Mouse (Mus musculus): ENCODE measurements around the gene Hif3a. TPM values are rescaled to one million over a fixed set of nuclear protein-coding genes. Genes with fewer than 3 reads are reported as not detected.
A peak's percentile ranks its signal among the peaks of the same experiment; 100 is the strongest.

Hif3a gene
- total RNA-seq, 1 experiment: 2.3 TPM

DNA sequence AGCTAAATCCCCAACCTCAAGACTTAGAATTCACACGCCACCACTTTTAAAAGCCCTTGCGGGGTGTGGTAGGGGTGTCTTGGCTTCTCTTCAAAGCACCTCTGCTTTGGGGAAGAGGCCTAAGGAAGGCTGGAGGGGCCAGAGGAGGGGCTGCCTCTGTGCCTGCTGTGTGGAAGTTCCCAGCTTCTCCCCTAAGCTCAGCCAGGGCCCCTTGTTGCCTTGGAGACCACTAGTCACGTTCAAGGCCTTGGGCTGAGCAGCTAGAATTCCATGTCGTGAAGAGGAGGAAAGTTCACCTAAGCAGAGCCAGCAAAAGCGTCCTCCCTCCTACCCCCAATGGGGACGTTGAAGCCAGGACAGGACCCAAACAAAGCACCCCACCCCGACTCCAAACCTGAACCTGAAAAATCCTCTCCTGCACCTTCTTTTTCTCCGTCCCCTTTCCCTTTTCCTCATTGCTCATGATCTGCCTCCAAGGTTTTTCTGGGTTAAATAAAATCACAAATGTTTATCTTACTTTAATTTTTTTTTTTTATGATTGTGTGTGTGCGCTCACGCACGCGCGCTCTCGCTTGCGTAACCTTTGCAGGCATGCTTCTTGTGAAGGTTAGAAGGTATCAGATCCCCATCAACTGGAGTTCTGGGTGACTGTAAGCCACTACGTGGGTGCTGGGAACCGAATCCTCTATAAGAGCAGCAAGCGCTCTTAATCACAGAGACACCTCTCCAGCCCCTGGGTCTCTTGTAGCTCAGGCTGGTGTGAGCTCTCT lies 70.4 kb downstream of the Hif3a start:
- no peak overlapping the region for H3K4me3 ChIP-seq (ENCODE audit: insufficient read depth in 1 of 2, low read depth in 1 of 2, low read length in 2 of 2, poor library complexity in 1 of 2, severe bottlenecking in 1 of 2)
- no peak overlapping the region for H3K27ac ChIP-seq (ENCODE audit: insufficient read depth, low read depth, low read length, poor library complexity, severe bottlenecking)
- H3K9me3 ChIP-seq (ENCODE audit: control insufficient read depth, insufficient read depth, low read depth, low read length): no peaks in the 10 kb centered on the region
- in situ Hi-C loops (cut with MboI; ENCODE audit: low sequenced_read_pairs in 2 of 2, unreplicated experiment in 2 of 2): loop anchor here in 1 of 2 experiments (5.0 kb wide), 1 partner anchor 40 kb away; no protein-coding TSS in a partner anchor
- H3K9ac ChIP-seq (ENCODE audit: insufficient read depth, low read depth, low read length, poor library complexity, severe bottlenecking): no peak overlapping the region
- H3K4me1 ChIP-seq (ENCODE audit: control insufficient read depth in 2 of 2, insufficient read depth in 2 of 2, low read length in 2 of 2, poor library complexity in 1 of 2): peaks cover 1 to 14% of the 10 kb centered on the region in 2 experiments; a peak in 2 of 4 replicates
- no peak for DNase-seq (ENCODE audit: low read depth, low spot score)
- TF ChIP-seq ZNF384 (IDR thresholded peaks at IDR 0.05; ENCODE audit: low read depth, low read length) (no peak), HCFC1 (IDR thresholded peaks at IDR 0.05; ENCODE audit: borderline replicate concordance, insufficient read depth, low read length) (no peak), MAFK (IDR thresholded peaks at IDR 0.05; ENCODE audit: insufficient read depth, low read depth, low read length) (no peak), CHD2 (IDR thresholded peaks at IDR 0.05; ENCODE audit: low read depth, low read length) (no peak), ZC3H11A (IDR thresholded peaks at IDR 0.05; ENCODE audit: borderline replicate concordance, low read depth, low read length) (no peak)
- no peaks in the 10 kb centered on the region for H3K36me3 ChIP-seq (ENCODE audit: control insufficient read depth, insufficient read depth, low read length, poor library complexity, severe bottlenecking)

DNA sequence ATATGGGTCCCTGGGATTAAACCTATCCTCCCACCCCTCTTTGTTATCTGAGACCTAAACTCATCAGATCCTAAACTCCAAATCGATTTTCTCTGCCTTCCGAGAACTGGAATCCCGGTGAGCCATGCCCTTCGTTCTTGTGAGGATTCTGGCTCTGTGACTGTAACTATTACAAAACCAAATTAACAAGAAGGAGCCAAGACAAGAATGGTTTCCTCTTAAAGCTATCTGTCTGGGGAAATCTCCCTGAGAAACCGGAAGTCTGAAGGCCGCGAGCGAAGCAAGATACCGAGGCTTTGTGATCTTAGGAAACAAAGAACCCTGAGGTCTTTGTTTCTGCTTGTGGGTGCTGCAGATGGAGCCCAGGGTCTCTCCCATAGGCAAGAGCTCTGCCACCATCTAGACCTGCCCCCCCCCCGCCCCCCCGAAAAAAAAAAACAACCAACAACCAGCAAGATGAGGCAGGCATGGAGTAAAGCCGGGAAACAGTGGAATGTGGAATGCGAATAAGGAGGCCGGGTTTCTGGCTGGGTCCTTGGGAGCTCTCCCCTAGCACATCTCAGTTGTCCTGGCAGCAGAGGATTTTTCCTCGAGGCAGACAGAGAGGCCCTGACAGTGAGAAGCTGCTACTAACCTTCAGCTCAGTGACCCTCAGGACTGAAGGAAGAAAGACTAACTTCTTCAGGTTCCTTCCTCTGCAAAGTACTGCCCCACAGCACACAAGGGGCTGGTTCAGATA lies 72.1 kb downstream of the Hif3a start:
- peaks cover 1 to 14% of the 10 kb centered on the region in 2 experiments; a peak in 2 of 4 replicates for H3K4me1 ChIP-seq (ENCODE audit: control insufficient read depth in 2 of 2, insufficient read depth in 2 of 2, low read length in 2 of 2, poor library complexity in 1 of 2)
- H3K9ac ChIP-seq (ENCODE audit: insufficient read depth, low read depth, low read length, poor library complexity, severe bottlenecking): peak overlapping the region; percentile 11; the same call in 1 of the 2 replicates
- no peaks in the 10 kb centered on the region for H3K9me3 ChIP-seq (ENCODE audit: control insufficient read depth, insufficient read depth, low read depth, low read length)
- H3K36me3 ChIP-seq (ENCODE audit: control insufficient read depth, insufficient read depth, low read length, poor library complexity, severe bottlenecking): no peaks in the 10 kb centered on the region
- H3K27ac ChIP-seq (ENCODE audit: insufficient read depth, low read depth, low read length, poor library complexity, severe bottlenecking): no peak overlapping the region; the same call in 1 of the 2 replicates
- peak; percentile 27 for DNase-seq (ENCODE audit: low read depth, low spot score)
- H3K4me3 ChIP-seq (ENCODE audit: insufficient read depth in 1 of 2, low read depth in 1 of 2, low read length in 2 of 2, poor library complexity in 1 of 2, severe bottlenecking in 1 of 2): peak overlapping the region in 1 of 2 experiments; percentile 5; a peak in 2 of 4 replicates
- in situ Hi-C loops (cut with MboI; ENCODE audit: low sequenced_read_pairs in 2 of 2, unreplicated experiment in 2 of 2): loop anchor here in 1 of 2 experiments (5.0 kb wide), 1 partner anchor 38 kb away; no protein-coding TSS in a partner anchor
- no peak for TF ChIP-seq HCFC1 (IDR thresholded peaks at IDR 0.05; ENCODE audit: borderline replicate concordance, insufficient read depth, low read length)
- no peak for TF ChIP-seq MAFK (IDR thresholded peaks at IDR 0.05; ENCODE audit: insufficient read depth, low read depth, low read length)
- TF ChIP-seq ZNF384 (IDR thresholded peaks at IDR 0.05; ENCODE audit: low read depth, low read length): no peak
- no peak for TF ChIP-seq CHD2 (IDR thresholded peaks at IDR 0.05; ENCODE audit: low read depth, low read length)
- no peak for TF ChIP-seq ZC3H11A (IDR thresholded peaks at IDR 0.05; ENCODE audit: borderline replicate concordance, low read depth, low read length)

DNA sequence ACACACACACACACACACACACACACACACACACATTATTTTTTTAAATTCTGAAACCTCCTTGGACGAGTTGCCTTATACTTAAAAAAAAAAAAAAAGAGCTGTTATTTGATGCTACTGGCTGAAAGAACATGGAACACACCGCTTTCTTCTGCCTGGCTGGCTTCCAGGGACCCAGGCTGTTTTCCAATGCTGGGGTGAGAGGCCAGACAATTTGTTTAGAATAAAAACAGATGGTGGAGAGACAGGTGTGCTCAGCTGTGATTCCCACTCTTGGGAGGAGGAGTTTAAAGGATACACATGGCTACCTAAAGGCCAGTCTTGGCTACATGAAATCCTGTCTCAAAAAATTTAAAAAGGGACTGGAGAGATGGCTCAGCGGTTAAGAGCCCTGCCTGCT lies 73.8 kb downstream of the Hif3a start:
- Histone ChIP-seq H3K9ac (ENCODE audit: insufficient read depth, low read depth, low read length, poor library complexity, severe bottlenecking) (no peak overlapping the region), H3K9me3 (ENCODE audit: control insufficient read depth, insufficient read depth, low read depth, low read length) (no peaks in the 10 kb centered on the region), H3K36me3 (ENCODE audit: control insufficient read depth, insufficient read depth, low read length, poor library complexity, severe bottlenecking) (no peaks in the 10 kb centered on the region), H3K27ac (ENCODE audit: insufficient read depth, low read depth, low read length, poor library complexity, severe bottlenecking) (no peak overlapping the region), H3K4me1 (ENCODE audit: control insufficient read depth in 2 of 2, insufficient read depth in 2 of 2, low read length in 2 of 2, poor library complexity in 1 of 2) (peaks cover 1 to 9% of the 10 kb centered on the region in 2 experiments; a peak in 2 of 4 replicates), H3K4me3 (ENCODE audit: insufficient read depth in 1 of 2, low read depth in 1 of 2, low read length in 2 of 2, poor library complexity in 1 of 2, severe bottlenecking in 1 of 2) (no peak overlapping the region)
- DNase-seq (ENCODE audit: low read depth, low spot score): no peak
- TF ChIP-seq MAFK (IDR thresholded peaks at IDR 0.05; ENCODE audit: insufficient read depth, low read depth, low read length) (no peak), HCFC1 (IDR thresholded peaks at IDR 0.05; ENCODE audit: borderline replicate concordance, insufficient read depth, low read length) (no peak), ZC3H11A (IDR thresholded peaks at IDR 0.05; ENCODE audit: borderline replicate concordance, low read depth, low read length) (no peak), ZNF384 (IDR thresholded peaks at IDR 0.05; ENCODE audit: low read depth, low read length) (no peak), CHD2 (IDR thresholded peaks at IDR 0.05; ENCODE audit: low read depth, low read length) (no peak)
- in situ Hi-C loops (cut with MboI; ENCODE audit: low sequenced_read_pairs in 2 of 2, unreplicated experiment in 2 of 2): no loop called here

DNA sequence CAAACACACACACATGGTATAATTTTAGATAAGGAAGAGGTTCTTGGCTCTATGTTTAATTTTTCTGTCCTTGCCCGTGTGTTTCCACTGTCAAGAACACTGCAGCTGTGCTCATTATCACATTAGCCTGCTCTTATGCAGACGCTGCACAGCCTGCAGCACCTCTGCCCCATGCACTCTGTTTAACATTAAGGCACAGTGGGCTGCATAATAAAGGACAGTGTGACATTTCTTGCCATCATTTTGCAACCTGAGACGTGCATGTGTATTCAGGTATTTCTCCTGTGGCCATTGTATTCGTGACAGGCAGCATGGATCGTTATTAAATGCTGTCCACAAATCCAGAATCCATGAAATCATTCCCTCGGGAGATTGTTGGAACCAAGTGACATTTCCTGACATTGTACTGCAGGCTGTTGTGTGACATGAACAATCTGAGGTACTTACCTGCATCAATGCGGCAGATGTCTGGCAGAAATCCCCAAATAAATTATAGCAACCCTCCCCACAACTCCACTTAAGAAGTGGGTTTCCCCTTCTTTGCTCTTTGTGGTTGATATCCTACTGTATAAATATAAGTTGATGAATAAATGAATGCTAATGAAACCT lies 74.6 kb downstream of the Hif3a start:
- Histone ChIP-seq H3K4me1 (ENCODE audit: control insufficient read depth in 2 of 2, insufficient read depth in 2 of 2, low read length in 2 of 2, poor library complexity in 1 of 2) (peaks cover 1 to 8% of the 10 kb centered on the region in 2 experiments; a peak in 2 of 4 replicates), H3K27ac (ENCODE audit: insufficient read depth, low read depth, low read length, poor library complexity, severe bottlenecking) (no peak overlapping the region), H3K9me3 (ENCODE audit: control insufficient read depth, insufficient read depth, low read depth, low read length) (no peaks in the 10 kb centered on the region)

More for the DNA sequence above, 74.6 kb downstream of the Hif3a start:
- in situ Hi-C loops (cut with MboI; ENCODE audit: low sequenced_read_pairs in 2 of 2, unreplicated experiment in 2 of 2): no loop called here
- no peak overlapping the region for H3K4me3 ChIP-seq (ENCODE audit: insufficient read depth in 1 of 2, low read depth in 1 of 2, low read length in 2 of 2, poor library complexity in 1 of 2, severe bottlenecking in 1 of 2)
- DNase-seq (ENCODE audit: low read depth, low spot score): no peak
- H3K9ac ChIP-seq (ENCODE audit: insufficient read depth, low read depth, low read length, poor library complexity, severe bottlenecking): no peak overlapping the region
- no peak for TF ChIP-seq CHD2 (IDR thresholded peaks at IDR 0.05; ENCODE audit: low read depth, low read length)
- no peak for TF ChIP-seq HCFC1 (IDR thresholded peaks at IDR 0.05; ENCODE audit: borderline replicate concordance, insufficient read depth, low read length)
- TF ChIP-seq MAFK (IDR thresholded peaks at IDR 0.05; ENCODE audit: insufficient read depth, low read depth, low read length): no peak
- no peak for TF ChIP-seq ZNF384 (IDR thresholded peaks at IDR 0.05; ENCODE audit: low read depth, low read length)
- TF ChIP-seq ZC3H11A (IDR thresholded peaks at IDR 0.05; ENCODE audit: borderline replicate concordance, low read depth, low read length): no peak
- H3K36me3 ChIP-seq (ENCODE audit: control insufficient read depth, insufficient read depth, low read length, poor library complexity, severe bottlenecking): no peaks in the 10 kb centered on the region

Measured in ES-E14 (cell line).